Mouse (Mus musculus) thymus, postnatal 14 days (tissue): ENCODE results near the gene Parp14.
A peak's percentile ranks its signal among the peaks of the same experiment; 100 is the strongest.

Source experiments
- DNase-seq: peaks from one replicate; pipeline ENCODE4 v3.0.0; 2021

Parp14 gene

DNA sequence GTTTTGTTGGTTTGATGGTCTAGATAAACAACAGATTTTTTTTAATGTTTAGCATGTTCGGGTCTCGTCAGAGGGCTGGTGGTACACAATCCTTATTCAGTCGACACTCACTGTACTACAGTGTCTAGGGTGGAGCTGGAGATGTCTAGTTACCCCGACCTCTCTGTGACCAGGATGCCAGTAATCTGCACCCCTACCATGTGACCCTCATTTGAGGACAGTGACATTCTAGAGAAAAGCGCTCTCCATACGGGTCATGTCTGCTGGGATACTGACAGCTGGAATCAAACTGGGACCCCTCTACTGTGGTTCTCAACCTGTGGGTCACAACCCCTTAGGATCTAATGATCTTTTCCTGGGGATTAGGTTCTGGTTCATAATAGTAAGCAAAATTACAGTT, 1.7 kb downstream of the Parp14 start:
- no peak for DNase-seq

DNA sequence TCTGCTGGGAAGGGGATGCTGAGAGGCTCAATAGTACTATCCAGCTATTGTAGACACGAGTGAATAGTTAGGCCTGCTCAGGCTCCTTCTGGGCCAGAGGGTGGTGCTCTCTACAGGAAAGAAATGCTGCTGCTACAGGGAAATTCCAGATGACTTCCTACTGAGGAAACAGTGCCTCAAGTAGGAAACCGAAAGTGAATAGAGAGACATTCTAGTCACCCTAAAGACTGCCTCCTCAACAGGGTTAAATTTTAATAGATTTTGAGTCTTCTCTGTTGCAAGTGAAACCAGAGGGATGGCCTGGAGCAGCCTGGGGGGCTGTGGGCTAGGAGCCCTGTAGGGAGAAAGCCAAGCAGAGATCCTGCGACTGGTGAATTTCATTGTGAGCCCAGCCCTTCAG, 2.2 kb downstream of the Parp14 start:
- no peak for DNase-seq

DNA sequence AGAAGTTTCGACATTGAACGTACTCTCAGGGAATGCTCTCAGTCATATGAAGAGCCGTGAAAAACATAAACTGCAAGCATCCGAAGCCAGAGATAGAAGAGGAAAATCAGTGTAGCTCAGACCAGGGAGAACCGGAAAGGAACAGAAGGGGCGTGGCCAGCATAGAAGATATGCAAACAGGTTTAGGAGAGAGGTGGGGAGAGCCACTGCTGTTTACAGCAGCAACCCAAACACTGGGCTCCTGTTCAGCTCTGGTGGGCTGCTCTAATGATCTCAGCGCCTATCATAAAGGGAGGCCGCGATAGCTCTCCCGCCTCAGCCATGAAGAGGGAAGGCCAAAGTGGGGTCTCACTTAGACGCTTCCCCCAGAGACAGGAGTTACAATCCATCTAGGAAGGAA, 3.6 kb downstream of the Parp14 start:
- no peak for DNase-seq

GRCm38 (mm10) chr16:35862057-35862456, 9.3 kb downstream of the Parp14 start:
- peak; percentile 28 for DNase-seq

DNA sequence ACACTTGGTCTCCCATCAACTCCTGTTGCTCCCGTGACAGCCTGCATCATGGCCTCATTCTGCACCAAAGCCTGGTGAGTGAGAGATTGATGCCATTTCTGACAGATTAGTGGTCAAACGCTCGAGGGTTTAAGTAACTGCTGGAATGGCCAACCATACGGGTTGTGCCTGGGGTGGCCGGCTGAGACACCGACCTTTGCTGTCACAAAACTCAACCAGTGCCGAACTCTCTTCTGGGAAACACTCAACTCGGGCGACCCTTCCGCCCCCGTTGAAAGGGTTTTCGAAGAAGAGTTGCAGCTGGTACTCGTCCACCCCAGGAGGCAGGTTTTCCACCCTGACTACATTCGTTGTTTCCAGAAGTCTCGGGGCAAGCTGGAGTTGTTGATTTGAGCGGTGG, 11.1 kb downstream of the Parp14 start:
- no peak for DNase-seq

GRCm38 (mm10) chr16:35856766-35857165, 14.6 kb downstream of the Parp14 start:
- DNase-seq: no peak

GRCm38 (mm10) chr16:35855846-35856245, 15.5 kb downstream of the Parp14 start:
- DNase-seq: no peak

DNA sequence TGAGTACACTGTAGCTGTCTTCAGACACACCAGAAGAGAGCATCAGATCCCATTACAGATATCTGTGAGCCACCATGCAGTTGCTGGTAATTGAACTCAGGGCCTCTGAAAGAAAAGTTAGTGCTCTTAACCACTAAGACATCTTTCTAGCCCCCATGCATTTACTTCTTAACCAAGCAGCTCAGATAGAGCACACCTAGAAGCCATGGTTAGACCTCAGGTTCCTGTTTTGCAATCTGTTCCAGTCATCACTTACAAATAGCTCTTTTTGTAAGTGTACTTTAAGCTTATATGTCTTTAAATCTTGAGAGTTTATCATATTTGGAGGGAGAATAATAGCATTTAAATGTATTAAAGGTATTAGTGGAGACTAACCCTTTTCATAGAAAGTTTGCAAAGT, 24.2 kb downstream of the Parp14 start:
- DNase-seq: no peak

DNA sequence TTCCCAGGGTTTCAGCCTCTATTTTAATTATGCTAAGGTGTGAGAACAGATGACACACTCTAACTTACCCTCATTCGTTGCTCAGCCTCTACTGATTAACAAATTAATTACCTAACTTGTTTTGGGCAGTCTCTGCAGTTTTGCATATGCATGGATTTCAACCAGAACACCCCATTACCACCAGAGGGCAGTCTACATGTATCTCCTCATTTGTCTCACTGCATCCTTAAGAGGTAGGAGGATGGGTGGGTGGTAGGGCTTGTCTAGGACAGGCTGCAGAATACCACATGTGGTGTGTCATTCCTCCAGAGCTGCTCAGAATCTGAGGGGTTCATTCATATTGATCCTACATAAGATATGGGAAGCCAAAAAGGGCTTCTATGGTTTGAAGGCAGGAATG, 31.7 kb downstream of the Parp14 start:
- peak; percentile 60 for DNase-seq

GRCm38 (mm10) chr16:35834653-35835052, 36.7 kb downstream of the Parp14 start:
- no peak for DNase-seq

GRCm38 (mm10) chr16:35832926-35833325, 38.4 kb downstream of the Parp14 start:
- no peak for DNase-seq

DNA sequence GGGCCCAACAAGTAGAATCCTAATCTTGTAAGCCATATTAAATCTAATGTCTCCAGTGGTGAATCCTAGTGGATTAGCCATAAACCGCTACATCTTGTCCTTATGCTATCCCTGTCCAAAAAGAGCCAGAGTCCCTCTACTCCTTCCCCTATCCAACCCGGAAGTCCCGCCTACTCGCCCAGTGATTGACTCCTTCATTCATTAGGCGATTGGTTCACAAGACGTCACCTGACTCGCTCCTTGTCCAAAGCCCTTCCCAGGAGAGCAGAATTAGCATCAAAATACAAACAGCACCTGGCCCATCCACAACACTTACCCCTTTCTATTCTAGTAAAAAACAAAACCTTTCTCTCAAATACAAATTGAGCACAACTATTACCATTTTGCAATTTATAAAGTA, 41.3 kb downstream of the Parp14 start:
- no peak for DNase-seq

DNA sequence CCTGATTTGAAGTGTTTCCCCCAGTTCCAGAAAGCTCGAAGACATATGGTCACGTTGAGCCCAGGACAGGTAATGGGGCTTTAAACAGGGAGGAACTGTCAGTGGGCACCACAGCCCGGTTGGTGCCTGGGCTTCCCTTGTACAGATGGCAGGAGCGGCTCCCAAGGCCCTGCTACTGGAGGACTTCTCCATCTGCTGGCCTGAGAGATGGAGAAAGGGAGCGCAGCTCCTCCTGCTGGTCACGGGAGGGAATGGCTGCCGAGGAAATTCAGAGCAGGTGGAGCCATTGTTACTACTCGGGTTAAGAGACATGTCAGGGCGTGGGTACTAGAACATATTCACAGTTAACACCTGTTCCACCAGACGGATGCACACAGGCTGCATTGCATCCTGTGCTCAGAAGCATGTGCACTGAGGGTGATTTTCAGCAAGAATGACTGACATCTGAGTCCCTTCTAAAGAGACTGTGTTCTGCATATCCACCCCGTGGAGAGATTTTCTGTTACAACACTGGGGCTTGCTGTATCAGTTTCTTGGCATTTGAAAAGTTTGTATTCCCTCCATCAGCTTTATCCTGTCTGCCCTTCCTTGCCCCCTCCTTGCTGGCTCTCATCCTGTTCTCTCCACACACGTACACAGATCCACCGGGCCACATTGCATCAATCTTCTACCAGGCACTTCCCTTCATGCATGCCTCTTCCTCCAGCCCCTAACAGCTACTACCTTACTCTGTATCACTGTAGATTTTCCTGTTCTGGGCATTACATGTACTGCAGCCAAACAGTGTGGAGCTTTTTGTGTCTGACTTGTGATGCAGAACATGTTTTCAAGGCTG, 53.9 kb downstream of the Parp14 start:
- peak; percentile 87 for DNase-seq

DNA sequence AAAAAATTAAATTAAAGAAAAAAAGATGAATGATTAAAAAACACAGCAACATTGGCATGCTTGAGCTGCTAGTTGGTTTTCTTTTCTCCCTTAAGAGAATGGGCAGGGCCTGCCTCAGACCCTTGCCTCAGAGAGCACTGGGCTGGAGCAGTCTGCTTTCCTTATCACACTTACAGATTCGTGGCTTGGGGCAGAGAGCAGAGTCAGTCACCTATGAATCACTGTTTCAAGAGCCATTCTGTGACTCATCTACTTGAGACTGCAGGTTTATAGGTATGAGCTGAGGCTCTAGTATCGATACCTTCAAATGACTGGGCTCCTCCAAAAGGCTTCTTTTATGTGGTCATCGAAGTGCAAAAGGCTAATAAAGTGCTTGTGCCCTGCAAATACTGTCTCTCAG, 58.2 kb downstream of the Parp14 start:
- DNase-seq: no peak

DNA sequence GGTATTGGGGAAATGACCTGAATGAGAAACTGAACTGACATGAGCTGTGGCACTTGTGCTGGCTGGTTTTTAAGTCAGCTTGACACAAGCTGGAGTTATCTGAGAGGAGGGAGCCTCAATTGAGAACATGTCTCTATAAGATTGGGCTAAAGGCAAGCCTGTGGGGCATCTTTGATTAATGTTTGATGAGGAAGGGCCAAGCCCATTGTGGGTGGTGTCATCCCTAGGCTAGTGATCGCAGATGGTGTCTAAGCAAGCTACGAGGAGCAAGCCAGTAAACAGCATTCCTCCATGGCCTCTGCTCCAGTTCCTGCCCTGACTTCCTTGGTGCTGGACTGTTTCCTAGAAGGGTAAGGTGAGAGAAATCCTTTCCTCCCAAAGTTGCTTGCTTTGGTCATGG, 62.5 kb downstream of the Parp14 start:
- DNase-seq: no peak

DNA sequence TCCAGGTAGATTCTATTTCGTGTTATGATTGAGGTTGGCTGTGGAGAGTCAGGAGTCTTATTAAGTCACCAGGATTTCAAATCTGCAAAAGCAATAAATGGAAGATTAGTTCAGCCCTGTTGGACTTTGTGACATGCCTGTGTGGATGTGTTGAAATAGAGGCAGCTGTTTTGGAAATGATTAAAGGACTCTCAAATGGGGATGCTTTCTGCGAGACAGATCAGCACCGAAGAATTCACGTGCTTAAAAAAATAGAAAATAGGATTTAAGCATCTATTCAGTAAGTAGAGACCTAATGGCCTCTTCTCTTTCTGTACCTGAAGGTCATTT, 63.7 kb downstream of the Parp14 start:
- no peak for DNase-seq

GRCm38 (mm10) chr16:35806973-35807662, 64.2 kb downstream of the Parp14 start:
- no peak for DNase-seq

GRCm38 (mm10) chr16:35803723-35804122, 67.6 kb downstream of the Parp14 start:
- DNase-seq: no peak

DNA sequence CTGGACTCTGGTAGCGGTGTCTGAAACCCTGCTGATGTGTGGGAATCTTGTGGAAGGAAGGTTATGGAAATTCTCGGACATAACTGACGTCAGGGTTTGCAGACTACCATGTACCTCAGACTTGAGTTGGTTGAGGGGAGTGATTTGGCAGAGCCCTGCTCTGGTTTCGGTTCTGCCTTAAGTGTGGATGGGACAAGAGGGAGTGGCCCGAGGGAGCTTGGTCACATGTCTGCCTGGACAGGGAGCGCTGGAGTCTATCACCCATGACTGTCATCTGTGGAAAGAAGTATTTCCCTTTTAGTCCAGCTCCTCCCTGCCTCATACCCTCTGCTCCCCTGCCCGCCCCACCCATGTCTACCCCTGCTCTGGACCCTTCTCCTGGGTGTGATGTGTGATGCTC, 69.2 kb downstream of the Parp14 start:
- no peak for DNase-seq

DNA sequence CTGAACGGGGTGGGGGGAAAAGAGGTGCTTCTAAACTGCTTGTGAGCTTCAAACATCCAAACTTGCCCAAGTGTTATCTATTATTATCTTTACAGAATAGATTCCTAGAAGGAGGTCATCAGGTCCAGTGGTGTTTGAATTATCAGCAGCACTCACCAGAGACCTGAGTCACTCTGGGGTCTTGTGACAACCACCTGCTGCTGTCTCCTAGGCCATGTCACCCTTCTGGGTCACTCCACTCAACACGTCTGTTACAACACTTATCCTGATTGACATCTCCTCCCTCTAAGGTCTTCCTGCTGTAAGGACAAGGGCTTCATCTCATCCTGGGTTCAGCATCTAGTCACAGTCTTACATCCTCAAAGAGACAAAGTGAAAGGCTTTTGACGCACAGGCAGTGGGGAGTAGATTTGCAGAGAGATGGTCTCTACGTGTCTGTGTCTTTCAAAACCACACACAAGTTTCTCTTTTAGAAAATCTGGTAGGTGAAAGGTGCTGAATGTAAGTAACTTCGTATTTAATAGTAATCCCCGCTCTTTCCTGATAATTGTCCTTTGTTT, 79.3 kb downstream of the Parp14 start:
- no peak for DNase-seq

DNA sequence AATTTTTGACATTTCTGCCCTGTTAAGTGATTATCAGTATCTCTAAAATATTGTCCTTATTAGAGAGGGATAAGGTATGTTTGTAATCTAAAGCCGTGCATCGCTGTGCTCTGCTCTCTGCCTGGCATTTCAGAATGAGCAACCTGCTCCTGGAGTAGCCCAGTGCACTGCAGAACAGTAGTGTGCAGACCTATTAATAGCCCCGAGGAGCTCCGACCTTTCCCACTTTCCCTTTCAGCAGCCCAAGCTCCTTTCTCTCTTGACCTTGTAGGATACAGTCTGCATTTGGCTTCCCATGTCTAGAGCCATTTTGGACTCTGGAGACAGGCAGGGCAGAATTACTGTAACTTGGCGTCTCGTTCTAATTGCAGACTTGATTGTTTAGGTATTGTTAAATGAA, 83.0 kb downstream of the Parp14 start:
- DNase-seq: no peak

DNA sequence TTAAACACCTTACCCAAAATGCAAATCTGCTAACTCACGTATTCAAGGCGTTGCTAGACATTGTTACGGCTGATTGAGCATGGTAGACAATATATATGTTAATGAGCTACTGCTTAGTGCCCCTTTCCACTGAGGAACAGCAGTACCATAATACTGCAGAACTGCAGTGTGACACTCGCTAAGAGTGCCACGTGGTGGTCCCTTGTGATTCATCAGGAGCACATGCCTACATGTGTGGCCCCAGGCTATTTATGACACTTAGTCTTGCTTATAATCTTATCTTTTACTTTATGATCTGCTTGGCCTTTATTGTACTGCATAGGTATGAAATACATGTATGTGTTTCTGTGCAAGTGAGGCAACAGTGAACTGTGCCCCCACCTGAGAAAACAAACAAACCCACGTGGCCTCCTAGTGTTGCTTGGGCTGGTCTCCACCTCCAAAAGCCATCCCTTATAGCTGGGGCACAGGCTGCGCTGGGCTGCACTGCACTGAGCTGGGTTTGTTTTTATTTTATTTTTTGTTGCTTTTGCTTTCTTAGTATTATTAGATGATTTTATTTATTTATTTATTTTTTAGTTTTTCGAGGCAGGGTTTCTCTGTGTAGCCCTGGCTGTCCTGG, 83.7 kb downstream of the Parp14 start:
- no peak for DNase-seq

- no peak for DNase-seq
Observed at GRCm38 (mm10) chr16:35787163-35787562, 84.2 kb downstream of the Parp14 start.

DNA sequence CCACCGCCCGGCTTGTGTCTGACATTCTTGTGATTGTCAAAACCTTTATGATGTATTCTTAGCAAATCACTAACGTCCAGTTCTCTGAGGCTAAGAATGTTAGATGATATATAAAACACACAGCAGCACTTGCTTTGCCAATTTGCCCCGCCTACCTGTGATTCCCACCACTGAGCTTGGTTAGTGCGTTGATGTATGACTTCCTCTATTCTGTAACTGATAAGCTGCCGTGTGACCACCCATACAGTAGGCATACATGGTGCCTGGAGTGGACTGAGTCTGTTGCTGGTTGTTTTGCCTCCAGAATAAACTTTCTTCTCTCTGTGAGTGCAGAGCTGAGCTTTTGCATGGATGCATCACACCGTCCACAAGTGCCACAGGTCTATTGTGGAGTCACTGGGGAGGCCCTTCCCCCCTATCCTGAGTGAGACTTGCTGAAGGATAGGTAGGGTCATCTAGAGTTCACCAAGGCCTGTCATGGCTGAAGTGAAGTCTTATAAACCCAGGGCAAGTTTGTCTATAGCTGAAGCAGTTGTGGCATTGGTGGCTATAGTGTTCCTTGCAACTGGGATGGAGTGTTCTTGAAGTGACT, 87.1 kb downstream of the Parp14 start:
- DNase-seq: no peak
